Mouse (Mus musculus) activated CD4-positive, CD25-positive, alpha-beta regulatory T cell, adult 4 months (primary cell): Measurements from ENCODE around the gene Wnt3a. TPM values are rescaled to one million over a fixed set of nuclear protein-coding genes. Genes with fewer than 3 reads are reported as not detected.

Source experiments
- ATAC-seq: one replicate; pipeline ENCODE4 v1.8.0; 2017
- polyA plus RNA-seq, 2 experiments: library from polyadenylated mRNA; unstranded; fragments of 100-300 nt; shearing (Covaris generic); gene quantifications; one replicate each; pipeline ENCODE4 v1.2.1; 2017

Wnt3a gene
- polyA plus RNA-seq = under 1 TPM in 1 of 2 experiments, not detected in 1; 0.20 TPM

- ATAC-seq = no peak
Measured at GRCm38 (mm10) chr11:59290702-59291303, at the start of gene Wnt3a. Wnt3a (minus strand) TSS chr11:59290752.

GRCm38 (mm10) chr11:59338736-59339120 is 48.2 kb upstream of the Wnt3a start:
- ATAC-seq = no peak

- no peak for ATAC-seq
Measured at GRCm38 (mm10) chr11:59337955-59338735, 47.6 kb upstream of the Wnt3a start.

GRCm38 (mm10) chr11:59336381-59336780 is 45.8 kb upstream of the Wnt3a start:
- ATAC-seq = no peak

- ATAC-seq = no peak
Measured at GRCm38 (mm10) chr11:59335942-59336341, 45.4 kb upstream of the Wnt3a start.

DNA sequence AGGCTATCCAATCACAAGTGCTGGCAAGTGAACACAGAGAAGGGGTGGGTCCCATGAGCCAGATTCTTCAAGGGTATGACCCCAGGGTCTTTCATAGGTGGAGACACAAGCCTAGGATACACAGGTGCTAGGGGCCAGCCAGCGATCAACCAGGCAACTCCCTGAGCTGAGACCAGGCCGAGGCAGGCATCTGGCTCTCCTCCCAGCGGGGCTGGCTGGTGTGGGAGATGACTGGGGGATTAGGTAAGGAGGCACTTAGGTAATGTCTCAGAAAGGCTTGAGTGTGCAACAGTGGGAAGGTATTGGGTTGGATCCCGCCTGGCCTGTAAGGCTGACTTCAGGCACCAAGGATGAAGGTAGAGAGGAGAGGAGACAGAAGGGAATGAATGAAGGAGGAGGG is 44.6 kb upstream of the Wnt3a start:
- ATAC-seq = no peak

DNA sequence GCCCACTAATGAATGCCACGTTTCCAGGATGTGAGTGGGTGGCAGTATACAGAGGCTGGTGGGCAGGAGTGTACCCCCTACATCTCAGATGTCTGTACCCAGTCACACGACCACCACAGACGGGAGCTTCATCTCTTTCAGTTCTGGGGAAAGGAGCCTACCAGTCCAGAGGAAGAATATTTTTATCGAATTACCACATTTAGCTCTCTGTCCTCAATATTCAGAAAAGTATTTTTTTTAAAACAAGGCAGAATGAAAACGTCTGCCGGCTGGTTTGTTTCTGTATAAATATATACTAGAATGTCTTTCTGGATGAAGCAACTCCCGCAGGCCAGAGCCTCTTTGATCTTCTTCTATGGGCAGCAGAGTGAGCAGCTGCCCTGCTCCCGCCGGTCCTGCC is 42.4 kb upstream of the Wnt3a start:
- ATAC-seq = no peak

DNA sequence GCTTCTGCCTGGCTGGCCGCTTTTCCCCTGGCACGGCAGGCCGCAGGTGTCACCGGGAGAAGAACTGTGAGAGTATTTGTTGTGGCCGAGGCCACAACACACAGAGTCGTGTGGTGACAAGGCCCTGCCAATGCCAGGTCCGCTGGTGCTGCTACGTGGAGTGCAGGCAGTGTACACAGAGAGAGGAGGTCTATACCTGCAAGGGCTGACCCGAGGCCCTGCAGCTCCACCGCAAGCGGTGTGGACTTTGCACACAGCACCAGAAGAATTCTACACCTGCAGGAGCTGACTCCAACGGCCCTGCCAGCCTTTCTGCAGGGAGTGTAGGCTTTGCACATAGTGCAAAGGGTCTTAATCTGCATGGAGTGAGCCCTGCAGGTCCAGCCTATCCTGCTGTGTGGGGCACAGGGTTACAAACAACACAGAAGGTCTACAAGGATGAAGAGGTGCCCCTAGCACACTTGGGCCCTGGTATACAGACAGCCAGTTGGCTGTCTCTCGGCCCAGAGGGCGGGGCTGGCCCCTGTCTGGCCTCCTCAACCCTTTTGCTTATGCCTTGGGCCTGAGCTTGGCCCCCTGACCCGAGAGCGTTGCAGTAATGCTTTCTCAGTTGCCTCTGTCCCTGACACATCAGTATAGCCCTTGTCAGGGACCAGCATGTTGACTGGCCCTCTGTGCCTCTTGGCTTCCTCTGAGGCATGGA is 40.8 kb upstream of the Wnt3a start:
- no peak for ATAC-seq

GRCm38 (mm10) chr11:59330560-59330959 is 40.0 kb upstream of the Wnt3a start:
- ATAC-seq = no peak

GRCm38 (mm10) chr11:59329616-59330015 is 39.1 kb upstream of the Wnt3a start:
- no peak for ATAC-seq

DNA sequence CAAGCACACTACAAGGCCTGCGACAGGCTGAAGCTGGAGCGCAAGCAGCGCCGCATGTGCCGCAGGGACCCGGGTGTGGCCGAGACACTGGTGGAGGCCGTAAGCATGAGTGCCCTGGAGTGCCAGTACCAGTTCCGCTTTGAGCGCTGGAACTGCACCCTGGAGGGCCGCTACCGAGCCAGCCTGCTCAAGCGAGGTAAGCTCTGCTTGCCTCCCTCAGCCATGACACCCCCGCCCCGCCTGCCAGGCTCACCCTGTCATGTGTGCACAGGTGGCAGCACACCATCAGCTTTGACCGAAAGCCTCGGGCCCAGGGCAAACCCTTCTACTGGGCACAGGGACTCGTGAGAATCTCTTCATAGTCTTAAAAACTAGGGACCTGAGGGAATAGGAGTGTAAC is 37.1 kb upstream of the Wnt3a start:
- ATAC-seq = no peak

- no peak for ATAC-seq
Measured at GRCm38 (mm10) chr11:59324777-59325176, 34.2 kb upstream of the Wnt3a start.

DNA sequence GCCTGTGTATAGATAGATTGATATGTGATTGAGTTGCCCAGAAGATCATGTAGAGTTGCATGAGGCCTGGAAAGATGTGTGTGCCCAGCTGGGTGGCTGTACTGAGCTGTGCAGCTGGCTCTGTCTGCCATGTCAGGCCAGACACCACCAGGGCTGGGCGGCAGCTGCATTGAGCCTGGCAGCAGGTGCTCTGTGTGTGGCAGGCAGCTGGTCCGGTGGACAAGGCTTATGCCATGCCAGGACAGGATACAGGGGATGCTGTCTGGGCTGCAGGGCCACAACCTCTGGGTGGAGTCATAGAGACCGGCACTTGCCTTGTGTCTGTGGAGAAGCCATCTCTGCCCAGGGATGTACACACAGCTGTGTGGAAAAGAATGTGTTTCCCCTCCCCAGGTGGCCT is 32.4 kb upstream of the Wnt3a start:
- ATAC-seq = no peak

GRCm38 (mm10) chr11:59316517-59316916 is 26.0 kb upstream of the Wnt3a start:
- no peak for ATAC-seq

DNA sequence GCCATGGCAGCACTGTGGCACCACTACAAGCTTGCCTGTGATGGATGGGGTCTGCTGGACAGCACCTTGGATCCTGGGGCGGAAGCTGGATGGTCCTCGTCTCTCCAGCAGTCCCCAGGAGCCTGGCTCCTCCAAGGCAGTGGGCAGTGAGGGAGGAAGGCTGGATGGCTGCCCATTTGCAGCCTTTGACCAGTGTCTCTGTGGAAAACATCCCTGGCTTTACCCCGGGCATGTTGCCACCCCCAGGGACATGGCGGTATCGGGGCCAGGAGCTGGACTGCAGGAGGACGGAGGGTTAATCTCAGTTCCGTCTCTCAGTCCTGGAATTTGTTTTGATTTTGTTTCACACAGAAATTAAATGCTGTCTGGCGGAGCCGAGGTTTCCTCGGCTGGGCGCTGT is 23.4 kb upstream of the Wnt3a start:
- no peak for ATAC-seq

- no peak for ATAC-seq
Measured at GRCm38 (mm10) chr11:59313029-59313811, 22.7 kb upstream of the Wnt3a start.

GRCm38 (mm10) chr11:59312501-59312900 is 21.9 kb upstream of the Wnt3a start:
- no peak for ATAC-seq

- no peak for ATAC-seq
Measured at GRCm38 (mm10) chr11:59312060-59312459, 21.5 kb upstream of the Wnt3a start.

DNA sequence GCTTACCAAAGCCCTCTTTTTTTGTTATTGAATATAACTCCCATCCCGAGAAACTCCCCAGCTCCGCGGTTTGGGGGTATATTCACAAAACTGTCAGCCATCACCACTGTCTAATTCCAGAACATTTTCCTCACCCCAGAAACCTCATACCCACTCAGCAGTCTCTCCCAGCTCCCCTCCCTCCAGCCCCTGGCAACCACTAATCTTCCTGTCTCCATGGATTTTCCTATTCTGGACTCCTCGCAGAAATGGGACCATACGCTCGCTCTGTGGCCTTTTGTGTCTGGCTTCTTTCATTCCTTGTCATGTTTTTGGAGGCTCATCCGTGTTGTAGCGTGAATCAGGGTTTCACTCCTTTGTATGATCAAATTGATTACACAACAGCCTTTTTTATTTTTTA is 19.4 kb upstream of the Wnt3a start:
- no peak for ATAC-seq

DNA sequence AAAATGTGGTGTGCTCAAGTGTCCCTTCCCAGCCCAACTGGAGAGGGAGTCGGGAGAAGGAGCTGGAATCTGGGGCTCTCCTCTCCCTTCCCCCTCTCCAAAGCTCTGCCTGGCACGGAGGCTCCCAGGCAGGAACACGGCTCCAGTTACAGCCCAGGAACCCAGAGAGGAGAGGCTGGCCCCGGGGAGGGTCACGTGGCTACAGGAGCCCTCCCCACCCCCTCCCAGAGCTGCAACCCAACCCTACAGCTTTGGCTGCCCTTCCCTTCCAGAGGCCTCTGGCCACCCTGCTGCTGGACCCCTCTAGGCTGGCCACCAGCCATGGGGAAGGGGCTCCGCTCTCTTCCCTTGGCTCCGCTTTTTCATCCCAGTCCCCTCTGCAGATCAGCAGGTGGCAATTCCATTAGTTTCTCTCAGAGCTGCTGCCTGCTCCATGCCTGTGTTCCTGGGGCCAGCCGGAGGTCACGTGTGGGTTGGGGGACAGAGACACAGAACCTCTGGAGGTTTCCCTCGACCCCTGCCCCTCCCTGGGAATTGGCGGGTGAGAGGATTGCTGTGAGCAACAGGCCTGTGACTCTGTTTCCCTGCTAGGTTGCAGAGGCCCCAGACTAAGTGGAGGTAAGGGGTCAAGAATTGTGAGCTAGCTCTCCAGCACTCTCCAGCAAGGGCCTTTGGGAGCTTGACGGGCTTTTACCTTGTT is 18.7 kb upstream of the Wnt3a start:
- no peak for ATAC-seq

- no peak for ATAC-seq
Measured at GRCm38 (mm10) chr11:59308625-59309024, 18.1 kb upstream of the Wnt3a start.

GRCm38 (mm10) chr11:59308164-59308542 is 17.6 kb upstream of the Wnt3a start:
- no peak for ATAC-seq
